Mouse (Mus musculus) ES-E14 (cell line): ENCODE measurements around the gene Fmo2. TPM values are rescaled to one million over a fixed set of nuclear protein-coding genes. Genes with fewer than 3 reads are reported as not detected.
A peak's percentile ranks its signal among the peaks of the same experiment; 100 is the strongest.

Source experiments
- DNase-seq: peaks from one replicate; pipeline ENCODE4 v3.0.0-alpha.2; 2013; ENCODE audit warnings: low read depth, low spot score
- H3K27ac ChIP-seq: 2 replicates; pipeline ENCODE4 v1.5.1; 2012; ENCODE audit warnings: low read depth, mild to moderate bottlenecking, low read length, moderate library complexity, mixed read lengths; ENCODE audit not compliant: poor library complexity, insufficient read depth, severe bottlenecking
- H3K36me3 ChIP-seq: 2 replicates; pipeline ENCODE4 v1.6.1; 2012; ENCODE audit warnings: mild to moderate bottlenecking, low read length, moderate library complexity, mixed read lengths; ENCODE audit not compliant: control insufficient read depth, poor library complexity, insufficient read depth, severe bottlenecking
- H3K4me1 ChIP-seq, 2 experiments: fragments of 150-350 bp in 1 of 2; sonication (generic) in 1 of 2; 2 replicates each; pipeline ENCODE4 v1.6.1; 2012; ENCODE audit warnings: low read length in 2 of 2, mild to moderate bottlenecking in 1 of 2, mixed read lengths in 1 of 2; ENCODE audit not compliant: control insufficient read depth in 2 of 2, insufficient read depth in 2 of 2, poor library complexity in 1 of 2
- H3K4me3 ChIP-seq, 2 experiments: fragments of 150-350 bp in 1 of 2; sonication (generic) in 1 of 2; 2 replicates each; pipeline ENCODE4 v1.5.1; 2012; ENCODE audit warnings: low read length in 2 of 2, low read depth in 1 of 2, mild to moderate bottlenecking in 1 of 2, mixed read lengths in 1 of 2; ENCODE audit not compliant: insufficient read depth in 1 of 2, poor library complexity in 1 of 2, severe bottlenecking in 1 of 2
- H3K9ac ChIP-seq: 2 replicates; pipeline ENCODE4 v1.6.1; 2012; ENCODE audit warnings: low read depth, mild to moderate bottlenecking, low read length, mixed read lengths; ENCODE audit not compliant: poor library complexity, insufficient read depth, severe bottlenecking
- H3K9me3 ChIP-seq: fragments of 150-350 bp; sonication (generic); 2 replicates; pipeline ENCODE4 v1.6.1; 2012; ENCODE audit warnings: low read depth, mild to moderate bottlenecking, low read length; ENCODE audit not compliant: control insufficient read depth, insufficient read depth
- CHD2 ChIP-seq: IDR thresholded peaks from 2 replicates; pipeline ENCODE4 v1.6.1; 2014; ENCODE audit warnings: mild to moderate bottlenecking, low read depth, low read length, inconsistent platforms
- HCFC1 ChIP-seq: IDR thresholded peaks from 2 replicates; pipeline ENCODE4 v1.6.1; 2012; ENCODE audit warnings: low read length, inconsistent platforms, borderline replicate concordance; ENCODE audit not compliant: insufficient read depth
- MAFK ChIP-seq: IDR thresholded peaks from 2 replicates; pipeline ENCODE4 v1.6.1; 2014; ENCODE audit warnings: mild to moderate bottlenecking, low read depth, low read length, inconsistent platforms; ENCODE audit not compliant: insufficient read depth
- ZC3H11A ChIP-seq: IDR thresholded peaks from 2 replicates; pipeline ENCODE4 v1.6.1; 2012; ENCODE audit warnings: low read depth, mild to moderate bottlenecking, inconsistent platforms, low read length, borderline replicate concordance
- ZNF384 ChIP-seq: IDR thresholded peaks from 2 replicates; pipeline ENCODE4 v1.6.1; 2012; ENCODE audit warnings: low read depth, low read length, inconsistent platforms
- in situ Hi-C, 2 experiments: fragments of 600-800 bp; cut with MboI; formaldehyde crosslinking; loops; one replicate each; pipeline ENCODE4 v1.15.1; 2025; ENCODE audit warnings: low sequenced_read_pairs in 2 of 2, inconsistent platforms in 1 of 2; ENCODE audit not compliant: unreplicated experiment in 2 of 2
- total RNA-seq: library from RNA; depleted of rRNA; stranded (reverse); fragments of 300-350 nt; gene quantifications from 2 replicates; pipeline ENCODE4 v1.2.3, GENCODE M21; 2012

Fmo2 gene
- total RNA-seq, 1 experiment: not detected

- Histone ChIP-seq H3K9ac (no peak overlapping the region), H3K4me1 (no peaks in the 10 kb centered on the region), H3K27ac (no peak overlapping the region), H3K36me3 (no peaks in the 10 kb centered on the region), H3K9me3 (no peaks in the 10 kb centered on the region), H3K4me3 (no peak overlapping the region)
- in situ Hi-C loops: loop anchor here in 1 of 2 experiments (25.0 kb wide), 1 partner anchor 175 kb away; no protein-coding TSS in a partner anchor
- DNase-seq: no peak
- TF ChIP-seq ZNF384: no peak
- no peak for TF ChIP-seq CHD2
- no peak for TF ChIP-seq HCFC1
- no peak for TF ChIP-seq ZC3H11A
- no peak for TF ChIP-seq MAFK
Measured at GRCm38 (mm10) chr1:162887644-162888043, 10.9 kb downstream of the Fmo2 start.

DNA sequence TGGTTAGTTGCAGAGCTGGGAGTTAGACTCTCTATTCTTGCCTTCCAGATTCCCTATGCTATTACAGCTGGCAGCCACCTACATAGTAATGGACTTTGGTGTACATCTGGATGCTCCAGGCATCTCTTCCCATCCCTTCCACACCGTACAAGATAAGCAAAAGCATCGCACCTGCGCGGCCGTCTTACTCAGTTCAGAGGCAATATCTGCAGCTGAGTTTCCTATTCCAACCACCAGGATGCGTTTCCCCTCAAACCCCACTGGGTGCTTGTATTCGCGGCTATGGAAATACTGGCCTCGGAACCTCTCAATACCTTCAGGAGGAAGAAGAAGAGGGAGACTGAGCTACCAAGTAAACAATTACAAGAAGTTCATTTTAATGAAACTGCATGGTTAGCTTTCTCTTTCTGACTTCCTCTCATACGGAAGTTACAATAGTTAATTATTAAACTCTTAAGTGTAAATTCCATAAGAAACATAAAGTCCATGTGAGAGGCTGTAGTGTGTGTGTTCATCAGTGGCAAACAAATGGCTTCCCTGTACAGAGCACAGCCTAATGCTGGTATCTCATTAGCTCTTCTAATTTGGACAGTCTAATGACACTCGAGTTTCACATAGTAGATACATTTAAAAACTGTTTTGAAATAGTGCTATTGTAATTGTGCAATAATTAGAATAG is 12.2 kb downstream of the Fmo2 start:
- no peak overlapping the region for H3K9ac ChIP-seq
- no peaks in the 10 kb centered on the region for H3K36me3 ChIP-seq
- H3K27ac ChIP-seq: no peak overlapping the region
- in situ Hi-C loops: loop anchor here in 1 of 2 experiments (25.0 kb wide), 1 partner anchor 176 kb away; no protein-coding TSS in a partner anchor
- no peak overlapping the region for H3K4me3 ChIP-seq
- TF ChIP-seq HCFC1: no peak
- no peak for TF ChIP-seq ZC3H11A
- no peak for TF ChIP-seq MAFK
- DNase-seq: no peak
- H3K9me3 ChIP-seq: no peaks in the 10 kb centered on the region
- H3K4me1 ChIP-seq: no peaks in the 10 kb centered on the region

DNA sequence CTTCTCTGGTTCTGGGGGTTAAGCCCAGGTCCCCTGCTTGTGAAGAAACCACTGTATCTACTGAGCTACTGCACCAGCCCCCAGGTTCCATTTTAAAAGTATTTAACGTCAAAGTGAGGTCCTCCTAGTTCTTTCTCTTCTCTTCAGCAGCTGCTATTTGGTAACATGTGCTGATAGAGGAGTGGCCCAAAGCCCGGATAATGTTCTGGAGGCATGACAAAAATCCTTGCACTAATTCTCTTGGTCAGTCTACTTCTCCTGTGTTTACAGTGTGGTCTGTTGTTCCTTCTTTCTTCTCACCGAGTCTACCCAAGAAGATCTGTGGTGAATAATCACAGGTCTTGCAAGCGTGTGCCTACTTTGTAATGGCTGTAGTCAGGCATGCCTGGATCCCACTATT is 15.8 kb downstream of the Fmo2 start:
- H3K36me3 ChIP-seq: no peaks in the 10 kb centered on the region
- no peaks in the 10 kb centered on the region for H3K9me3 ChIP-seq
- H3K27ac ChIP-seq: no peak overlapping the region
- H3K4me3 ChIP-seq: no peak overlapping the region
- no peak overlapping the region for H3K9ac ChIP-seq
- in situ Hi-C loops: loop anchor here in 1 of 2 experiments (25.0 kb wide), 1 partner anchor 180 kb away; no protein-coding TSS in a partner anchor
- no peaks in the 10 kb centered on the region for H3K4me1 ChIP-seq
- DNase-seq: no peak
- TF ChIP-seq CHD2: no peak
- no peak for TF ChIP-seq MAFK
- no peak for TF ChIP-seq HCFC1
- no peak for TF ChIP-seq ZNF384
- no peak for TF ChIP-seq ZC3H11A

DNA sequence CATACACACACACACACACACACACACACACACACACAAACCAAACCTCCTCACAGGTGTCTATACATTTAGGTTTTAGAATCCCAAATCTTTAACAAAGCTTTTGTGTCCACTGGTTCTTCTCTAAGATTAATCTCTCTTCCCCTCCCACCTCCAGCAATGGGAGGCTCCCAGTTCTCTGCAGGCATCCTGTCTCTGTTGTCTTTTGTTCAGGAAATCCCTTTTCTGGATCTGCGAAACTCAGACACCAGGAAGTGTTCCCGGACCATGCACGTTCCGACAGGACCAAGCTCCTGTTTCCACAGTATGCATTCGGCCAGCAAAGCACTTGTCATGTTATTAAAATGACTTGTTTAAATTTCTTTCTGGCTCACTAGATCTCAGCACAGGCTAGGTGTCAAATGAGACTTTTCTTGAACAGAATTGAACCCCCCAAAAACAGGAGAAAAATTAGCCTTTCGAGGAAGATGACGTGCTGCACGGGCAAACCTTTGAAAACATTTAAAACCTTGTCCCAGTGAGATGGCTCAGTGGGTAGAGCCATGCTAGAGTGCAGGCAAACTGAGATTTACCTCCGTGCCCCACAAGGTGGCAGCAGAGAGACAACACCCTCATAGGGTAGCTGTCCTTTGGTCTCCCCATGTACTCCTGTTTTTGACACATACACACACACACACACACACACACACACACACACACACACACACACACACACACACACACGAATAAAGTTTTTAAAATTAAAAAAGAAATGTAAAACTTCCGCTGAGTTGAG is 18.7 kb downstream of the Fmo2 start:
- no peak overlapping the region for H3K9ac ChIP-seq
- no peaks in the 10 kb centered on the region for H3K4me1 ChIP-seq
- no peak overlapping the region for H3K27ac ChIP-seq
- no peaks in the 10 kb centered on the region for H3K36me3 ChIP-seq
- in situ Hi-C loops: loop anchor here in 1 of 2 experiments (25.0 kb wide), 1 partner anchor 183 kb away; no protein-coding TSS in a partner anchor
- no peak overlapping the region for H3K4me3 ChIP-seq
- TF ChIP-seq HCFC1 (no peak), ZC3H11A (no peak), ZNF384 (no peak), MAFK (no peak), CHD2 (no peak)
- H3K9me3 ChIP-seq: no peaks in the 10 kb centered on the region
- peak; percentile 39 for DNase-seq
